In genomic region chr17:73790284-73791020, GRCm38 (mm10) we compare ENCODE assay signal across 15 mouse cellular contexts. TPM values are rescaled to one million over a fixed set of nuclear protein-coding genes. Genes with fewer than 3 reads are reported as not detected.
DNase-seq lines count a peak whose midpoint lies in the region; ATAC-seq and TF ChIP-seq lines count a peak whose summit lies in the region.
"Had no signal": no experiment of that assay in that cellular context is flagged by ENCODE, and none has a peak within 500 bp of the region (broad histone marks: within the 10 kb centered on the region; RNA-seq: fewer than 3 reads in every experiment).

No protein-coding gene starts in this region.

- no peaks in the 10 kb centered on the region for H3K9me3 ChIP-seq in embryonic facial prominence, embryonic 14.5 days (ENCODE audit: control insufficient read depth, low read length)
- H3K9me3 ChIP-seq in embryonic facial prominence, embryonic 10.5 days, result no peaks in the 10 kb centered on the region
- no peaks in the 10 kb centered on the region for H3K9me3 ChIP-seq in hindbrain, embryonic 14.5 days (ENCODE audit: control insufficient read depth, low read length)
- no peaks in the 10 kb centered on the region for H3K9me3 ChIP-seq in hindbrain, embryonic 13.5 days
- H3K9me3 ChIP-seq in midbrain, embryonic 11.5 days (ENCODE audit: control insufficient read depth, low read length), result no peaks in the 10 kb centered on the region
- H3K9me3 ChIP-seq in midbrain, embryonic 10.5 days (replicated peaks), result no peaks in the 10 kb centered on the region
- no peaks in the 10 kb centered on the region for H3K9me3 ChIP-seq in midbrain, postnatal 0 days (ENCODE audit: low read length)
- H3K9me3 ChIP-seq: lung, embryonic 15.5 days; neural tube, embryonic 15.5 days had no signal

- TF ChIP-seq CTCF in midbrain, postnatal 0 days (IDR thresholded peaks at IDR 0.05), result no peak

- no peak overlapping the region for H3K9ac ChIP-seq in embryonic facial prominence, embryonic 14.5 days (ENCODE audit: low read depth, low read length)
- H3K9ac ChIP-seq in hindbrain, embryonic 14.5 days, result no peak overlapping the region
- no peak overlapping the region for H3K9ac ChIP-seq in hindbrain, embryonic 13.5 days
- H3K9ac ChIP-seq in midbrain, embryonic 11.5 days (ENCODE audit: low read length), result no peak overlapping the region; the same call in 1 of the 2 replicates
- no peak overlapping the region for H3K9ac ChIP-seq in midbrain, postnatal 0 days (replicated peaks; ENCODE audit: low read length, poor library complexity, severe bottlenecking)
- H3K9ac ChIP-seq: lung, embryonic 15.5 days; neural tube, embryonic 15.5 days had no signal

- ATAC-seq in embryonic facial prominence, embryonic 14.5 days (ENCODE audit: low read depth), result no peak
- ATAC-seq in hindbrain, embryonic 14.5 days (ENCODE audit: low FRiP score), result no peak
- no peak for ATAC-seq in hindbrain, embryonic 13.5 days (ENCODE audit: low FRiP score)
- no peak for ATAC-seq in midbrain, embryonic 11.5 days (ENCODE audit: low FRiP score)
- no peak for ATAC-seq in midbrain, postnatal 0 days (ENCODE audit: low FRiP score)
- ATAC-seq in megakaryocyte-erythroid progenitor cell, adult 5-6 weeks (replicated peaks; ENCODE audit: low FRiP score, low TSS enrichment, poor library complexity, severe bottlenecking), result no peak

- H3K27ac ChIP-seq in embryonic facial prominence, embryonic 14.5 days (replicated peaks; ENCODE audit: low read depth, low read length), result no peak overlapping the region
- H3K27ac ChIP-seq in embryonic facial prominence, embryonic 10.5 days (replicated peaks), result no peak overlapping the region
- H3K27ac ChIP-seq in hindbrain, embryonic 14.5 days, result no peak overlapping the region
- no peak overlapping the region for H3K27ac ChIP-seq in hindbrain, embryonic 13.5 days
- H3K27ac ChIP-seq in midbrain, embryonic 11.5 days (ENCODE audit: low read depth, low read length), result 0 out of 2 replicates have a peak overlapping the region, but pooled peaks have one; percentile 14
- no peak overlapping the region; the same call in 1 of the 2 replicates for H3K27ac ChIP-seq in midbrain, embryonic 10.5 days (replicated peaks)
- 0 out of 2 replicates have a peak overlapping the region, but pooled peaks have one; percentile 26 for H3K27ac ChIP-seq in midbrain, postnatal 0 days (ENCODE audit: low read depth, low read length)
- H3K27ac ChIP-seq: gastrocnemius, adult 2 months; lung, embryonic 15.5 days; neural tube, embryonic 15.5 days had no signal

- peak; percentile 10 for DNase-seq in embryonic facial prominence, embryonic 14.5 days (ENCODE audit: low spot score)
- no peak for DNase-seq in embryonic facial prominence, embryonic 10.5 days (ENCODE audit: low spot score)
- DNase-seq in hindbrain, embryonic 14.5 days (ENCODE audit: low spot score), result peak; percentile 32
- no peak for DNase-seq in midbrain, embryonic 11.5 days (ENCODE audit: low spot score, missing footprints)
- DNase-seq in midbrain, embryonic 10.5 days (ENCODE audit: low spot score), result no peak
- DNase-seq in midbrain, postnatal 0 days (ENCODE audit: low spot score), result peak; percentile 36
- DNase-seq: cerebellum, adult 2 months; gastrocnemius, adult 2 months; right cerebral cortex, adult 18-20 months; thymus, postnatal 4 days had no signal

- WGBS in embryonic facial prominence, embryonic 14.5 days, result 29% methylated on average over 12 of the region's 12 CpGs
- 26% methylated on average over 12 of the region's 12 CpGs for WGBS in embryonic facial prominence, embryonic 10.5 days
- 19% methylated on average over 12 of the region's 12 CpGs for WGBS in hindbrain, embryonic 14.5 days
- WGBS in hindbrain, embryonic 13.5 days, result 27% methylated on average over 12 of the region's 12 CpGs
- 31% methylated on average over 12 of the region's 12 CpGs for WGBS in midbrain, embryonic 11.5 days
- 34% methylated on average over 12 of the region's 12 CpGs for WGBS in midbrain, embryonic 10.5 days
- 20% methylated on average over 12 of the region's 12 CpGs for WGBS in midbrain, postnatal 0 days

- H3K27me3 ChIP-seq in embryonic facial prominence, embryonic 14.5 days (replicated peaks; ENCODE audit: control insufficient read depth, insufficient read depth, low read length), result no peaks in the 10 kb centered on the region
- H3K27me3 ChIP-seq in embryonic facial prominence, embryonic 10.5 days (replicated peaks; ENCODE audit: low read depth, poor library complexity, severe bottlenecking), result no peaks in the 10 kb centered on the region
- H3K27me3 ChIP-seq in hindbrain, embryonic 14.5 days (ENCODE audit: control insufficient read depth, insufficient read depth, low read length), result no peaks in the 10 kb centered on the region
- H3K27me3 ChIP-seq in hindbrain, embryonic 13.5 days, result no peaks in the 10 kb centered on the region
- H3K27me3 ChIP-seq in midbrain, embryonic 11.5 days (ENCODE audit: control insufficient read depth, insufficient read depth, low read length), result no peaks in the 10 kb centered on the region
- no peaks in the 10 kb centered on the region for H3K27me3 ChIP-seq in midbrain, embryonic 10.5 days (ENCODE audit: low read depth, poor library complexity, severe bottlenecking)
- H3K27me3 ChIP-seq in midbrain, postnatal 0 days (ENCODE audit: insufficient read depth, low read length), result no peaks in the 10 kb centered on the region
- H3K27me3 ChIP-seq: lung, embryonic 15.5 days; neural tube, embryonic 15.5 days had no signal

- H3K4me3 ChIP-seq in embryonic facial prominence, embryonic 14.5 days (ENCODE audit: low read depth, low read length), result no peak overlapping the region
- H3K4me3 ChIP-seq in embryonic facial prominence, embryonic 10.5 days, result no peak overlapping the region
- no peak overlapping the region for H3K4me3 ChIP-seq in hindbrain, embryonic 14.5 days (replicated peaks; ENCODE audit: low read length)
- H3K4me3 ChIP-seq in hindbrain, embryonic 13.5 days, result no peak overlapping the region
- H3K4me3 ChIP-seq in midbrain, embryonic 11.5 days (ENCODE audit: low read depth, low read length), result no peak overlapping the region
- no peak overlapping the region for H3K4me3 ChIP-seq in midbrain, embryonic 10.5 days
- no peak overlapping the region for H3K4me3 ChIP-seq in midbrain, postnatal 0 days (ENCODE audit: low read depth, low read length)
- H3K4me3 ChIP-seq: gastrocnemius, adult 2 months; lung, embryonic 15.5 days; neural tube, embryonic 15.5 days had no signal

- no peaks in the 10 kb centered on the region for H3K36me3 ChIP-seq in embryonic facial prominence, embryonic 14.5 days (ENCODE audit: control insufficient read depth, insufficient read depth, low read length)
- no peaks in the 10 kb centered on the region for H3K36me3 ChIP-seq in embryonic facial prominence, embryonic 10.5 days (replicated peaks)
- no peaks in the 10 kb centered on the region for H3K36me3 ChIP-seq in hindbrain, embryonic 14.5 days (replicated peaks; ENCODE audit: control insufficient read depth, insufficient read depth)
- no peaks in the 10 kb centered on the region for H3K36me3 ChIP-seq in hindbrain, embryonic 13.5 days
- H3K36me3 ChIP-seq in midbrain, embryonic 11.5 days (ENCODE audit: control insufficient read depth, insufficient read depth, low read length), result no peaks in the 10 kb centered on the region
- no peaks in the 10 kb centered on the region for H3K36me3 ChIP-seq in midbrain, embryonic 10.5 days
- H3K36me3 ChIP-seq in midbrain, postnatal 0 days (ENCODE audit: insufficient read depth, low read length), result no peaks in the 10 kb centered on the region
- H3K36me3 ChIP-seq: lung, embryonic 15.5 days; neural tube, embryonic 15.5 days had no signal

- no peaks in the 10 kb centered on the region for H3K4me1 ChIP-seq in embryonic facial prominence, embryonic 14.5 days (ENCODE audit: control insufficient read depth, insufficient read depth, low read length)
- H3K4me1 ChIP-seq in embryonic facial prominence, embryonic 10.5 days, result peaks cover 9% of the 10 kb centered on the region; the same call in 1 of the 2 replicates
- H3K4me1 ChIP-seq in hindbrain, embryonic 14.5 days (replicated peaks; ENCODE audit: control insufficient read depth, insufficient read depth, low read length), result 0 out of 2 replicates have a peak, but pooled peaks cover 4% of the 10 kb centered on the region
- H3K4me1 ChIP-seq in hindbrain, embryonic 13.5 days (replicated peaks), result peaks cover 8% of the 10 kb centered on the region; the same call in 1 of the 2 replicates
- H3K4me1 ChIP-seq in midbrain, embryonic 11.5 days (ENCODE audit: control insufficient read depth, insufficient read depth, low read length), result peaks cover 6% of the 10 kb centered on the region; the same call in 1 of the 2 replicates
- H3K4me1 ChIP-seq in midbrain, embryonic 10.5 days, result peaks cover 13% of the 10 kb centered on the region
- peaks cover 3% of the 10 kb centered on the region; the same call in 1 of the 2 replicates for H3K4me1 ChIP-seq in midbrain, postnatal 0 days (ENCODE audit: insufficient read depth, low read length)

- no peak overlapping the region for H3K4me2 ChIP-seq in embryonic facial prominence, embryonic 14.5 days (ENCODE audit: low read depth, low read length)
- no peak overlapping the region for H3K4me2 ChIP-seq in hindbrain, embryonic 14.5 days (replicated peaks)
- H3K4me2 ChIP-seq in hindbrain, embryonic 13.5 days, result no peak overlapping the region
- H3K4me2 ChIP-seq in midbrain, embryonic 11.5 days, result no peak overlapping the region
- H3K4me2 ChIP-seq in midbrain, postnatal 0 days (ENCODE audit: low read depth, low read length, poor library complexity, severe bottlenecking), result no peak overlapping the region
- H3K4me2 ChIP-seq: heart, embryonic 11.5 days; lung, embryonic 15.5 days; neural tube, embryonic 15.5 days had no signal

RNA-seq across cellular contexts. Expression of gene Ehd3, which starts 13.5 kb away (rescaled TPM):
- 4.0 and 4.1 TPM in 2 replicates for polyA plus RNA-seq in embryonic facial prominence, embryonic 14.5 days (2014; fragmentation: Nextera tagmentation; extraction: Ambion mirVana)
- 8.9 and 9.6 TPM in 2 replicates for polyA plus RNA-seq in embryonic facial prominence, embryonic 10.5 days (2016; fragmentation: Nextera tagmentation; extraction: Ambion mirVana)
- 20.0 and 21.4 TPM in 2 replicates for polyA plus RNA-seq in hindbrain, embryonic 14.5 days (2014; fragmentation: Nextera tagmentation; extraction: Ambion mirVana)
- polyA plus RNA-seq in hindbrain, embryonic 13.5 days (2015; fragmentation: Nextera tagmentation; extraction: Ambion mirVana), result 13.7 and 14.9 TPM in 2 replicates
- 7.3 and 7.4 TPM in 2 replicates for polyA plus RNA-seq in midbrain, embryonic 11.5 days (2014; fragmentation: Nextera tagmentation; extraction: Ambion mirVana)
- polyA plus RNA-seq in midbrain, embryonic 10.5 days (2016; fragmentation: Nextera tagmentation; extraction: Ambion mirVana), result 9.8 and 10.0 TPM in 2 replicates
- total RNA-seq in midbrain, postnatal 0 days (2014; rRNA removed), result 46.5 and 48.1 TPM in 2 replicates
- polyA plus RNA-seq in midbrain, postnatal 0 days (2015; fragmentation: Nextera tagmentation; extraction: Ambion mirVana), result 26.5 and 27.6 TPM in 2 replicates
- total RNA-seq in megakaryocyte-erythroid progenitor cell, adult 5-6 weeks (2014; fragmentation: Nextera tagmentation), result 1.4 and 5.9 TPM in 2 replicates
- total RNA-seq in megakaryocyte-erythroid progenitor cell, adult 5-6 weeks (2017), result 3.3 and 3.9 TPM in 2 replicates

Comparison
In these comparisons a context has a peak if more than half of its experiments do, and no peak if none do; other contexts are left out.
1. DNase-seq: peak in embryonic facial prominence, embryonic 14.5 days (single experiment), hindbrain, embryonic 14.5 days (single experiment) and midbrain, postnatal 0 days (single experiment); none in embryonic facial prominence, embryonic 10.5 days (single experiment), midbrain, embryonic 11.5 days (single experiment) and midbrain, embryonic 10.5 days (single experiment).
2. H3K27ac ChIP-seq: peak in midbrain, embryonic 11.5 days (single experiment) and midbrain, postnatal 0 days (single experiment); none in embryonic facial prominence, embryonic 14.5 days (single experiment), embryonic facial prominence, embryonic 10.5 days (single experiment), hindbrain, embryonic 14.5 days (single experiment), hindbrain, embryonic 13.5 days (single experiment) and midbrain, embryonic 10.5 days (single experiment).